Mouse (Mus musculus) midbrain, embryonic 13.5 days (tissue): Measurements from ENCODE around the gene Olfr522. TPM values are rescaled to one million over a fixed set of nuclear protein-coding genes. Genes with fewer than 3 reads are reported as not detected.

Experiments used
- polyA plus RNA-seq: library from polyadenylated mRNA; unstranded; fragments of >200 nt; fragmentation: Nextera tagmentation; extraction: Ambion mirVana; gene quantifications from 2 replicates; pipeline ENCODE4 v1.2.1, GENCODE M21; 2015

Gene Olfr522
- polyA plus RNA-seq, 1 experiment from 2014 or later: not detected

Other genes with a start within 250 kb of the Olfr522 start
- not detected in 2 replicates for gene Utf1, start 221.0 kb downstream of the Olfr522 start, polyA plus RNA-seq
- gene 6430531B16Rik, start 186.0 kb downstream of the Olfr522 start, polyA plus RNA-seq: 0.75 and 0.96 TPM in 2 replicates
- gene Adam8, start 172.2 kb downstream of the Olfr522 start, polyA plus RNA-seq: 3.8 and 4.0 TPM in 2 replicates
- gene Zfp511, start 128.4 kb downstream of the Olfr522 start, polyA plus RNA-seq: 49.6 and 50.7 TPM in 2 replicates
- gene Tubgcp2, start 128.1 kb downstream of the Olfr522 start, polyA plus RNA-seq: 61.1 and 62.9 TPM in 2 replicates
- 3.6 and 4.4 TPM in 2 replicates for gene Msx3, start 115.7 kb downstream of the Olfr522 start, polyA plus RNA-seq
- 88.6 and 92.6 TPM in 2 replicates for gene Caly, start 82.2 kb downstream of the Olfr522 start, polyA plus RNA-seq
- gene Prap1, start 71.4 kb downstream of the Olfr522 start, polyA plus RNA-seq: 0.46 TPM in 1 of 2 replicates, not detected in the other
- 19.9 and 20.1 TPM in 2 replicates for gene Fuom, start 62.3 kb downstream of the Olfr522 start, polyA plus RNA-seq
- gene Paox, start 49.0 kb downstream of the Olfr522 start, polyA plus RNA-seq: 7.2 and 7.6 TPM in 2 replicates
- 132 and 133 TPM in 2 replicates for gene Echs1, start 48.3 kb downstream of the Olfr522 start, polyA plus RNA-seq
- 29.2 and 32.8 TPM in 2 replicates for gene Mtg1, start 27.2 kb downstream of the Olfr522 start, polyA plus RNA-seq
- gene Sprn, start 9.9 kb downstream of the Olfr522 start, polyA plus RNA-seq: 7.8 and 8.1 TPM in 2 replicates
- gene Olfr523, start 8.5 kb upstream of the Olfr522 start, polyA plus RNA-seq: not detected in 2 replicates
- not detected in 2 replicates for gene Olfr524, start 41.2 kb upstream of the Olfr522 start, polyA plus RNA-seq
- gene Cd163l1, start 53.5 kb upstream of the Olfr522 start, polyA plus RNA-seq: 0.05 TPM in 1 of 2 replicates, not detected in the other
- not detected in 2 replicates for gene 5830411N06Rik, start 82.5 kb upstream of the Olfr522 start, polyA plus RNA-seq
- not detected in 2 replicates for gene Olfr525, start 156.1 kb upstream of the Olfr522 start, polyA plus RNA-seq
- not detected in 2 replicates for gene Olfr527, start 169.3 kb upstream of the Olfr522 start, polyA plus RNA-seq
- gene Olfr60, start 196.9 kb upstream of the Olfr522 start, polyA plus RNA-seq: not detected in 2 replicates
- gene Olfr530, start 211.6 kb upstream of the Olfr522 start, polyA plus RNA-seq: not detected in 2 replicates
- not detected in 2 replicates for gene Olfr531, start 238.2 kb upstream of the Olfr522 start, polyA plus RNA-seq